Mouse (Mus musculus): Measurements from ENCODE around the gene Gm19935. TPM values are rescaled to one million over a fixed set of nuclear protein-coding genes. Genes with fewer than 3 reads are reported as not detected.

Gene Gm19935
- polyA plus RNA-seq, 1 experiment from 2014 or later: not detected

- Histone ChIP-seq H3K27ac (ENCODE audit: low read depth, low read length) (no peak overlapping the region), H3K4me1 (ENCODE audit: control insufficient read depth, insufficient read depth, low read length) (peaks cover 12% of the 10 kb centered on the region), H3K9ac (ENCODE audit: low read length) (peak overlapping the region; percentile 20; the same call in 1 of the 2 replicates), H3K9me3 (ENCODE audit: control insufficient read depth, low read length) (no peaks in the 10 kb centered on the region), H3K36me3 (ENCODE audit: control insufficient read depth, insufficient read depth, low read length) (no peaks in the 10 kb centered on the region), H3K27me3 (ENCODE audit: control insufficient read depth, insufficient read depth, low read length) (no peaks in the 10 kb centered on the region), H3K4me3 (ENCODE audit: low read depth, low read length) (no peak overlapping the region), H3K4me2 (no peak overlapping the region)
- 46% methylated on average over 11 of the region's 11 CpGs for WGBS
- DNase-seq (ENCODE audit: low spot score, missing footprints) (no peak), ATAC-seq (ENCODE audit: low FRiP score) (no peak)
These were observed 32.4 kb upstream of the Gm19935 start for GRCm38 (mm10) chr8:90849462-90850050.

DNA sequence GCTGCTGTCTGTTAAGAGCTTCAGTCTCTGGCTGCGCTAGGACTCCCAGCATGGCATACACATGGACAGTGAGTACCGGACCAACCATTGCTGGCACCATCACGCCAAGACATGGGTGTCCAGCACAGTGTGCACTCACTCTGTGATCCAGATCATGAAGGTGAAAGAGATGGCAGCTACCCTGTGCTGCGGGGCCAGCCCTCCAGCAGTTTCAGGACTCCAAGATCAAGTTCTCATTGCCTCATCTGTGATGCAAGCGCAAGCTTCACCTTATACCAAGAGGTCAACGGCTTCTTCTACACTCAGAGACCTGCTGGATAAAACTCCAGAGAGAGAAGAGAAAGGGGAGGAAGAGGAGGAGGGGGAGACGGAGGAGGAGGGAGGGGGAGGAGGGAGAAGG lies 30.8 kb upstream of the Gm19935 start:
- H3K4me2 ChIP-seq: no peak overlapping the region
- H3K36me3 ChIP-seq (ENCODE audit: control insufficient read depth, insufficient read depth, low read length): no peaks in the 10 kb centered on the region
- no peak overlapping the region for H3K9ac ChIP-seq (ENCODE audit: low read length)
- H3K4me1 ChIP-seq (ENCODE audit: control insufficient read depth, insufficient read depth, low read length): peaks cover 8% of the 10 kb centered on the region
- H3K27me3 ChIP-seq (ENCODE audit: control insufficient read depth, insufficient read depth, low read length): no peaks in the 10 kb centered on the region
- H3K27ac ChIP-seq (ENCODE audit: low read depth, low read length): no peak overlapping the region
- no peak overlapping the region for H3K4me3 ChIP-seq (ENCODE audit: low read depth, low read length)
- no peaks in the 10 kb centered on the region for H3K9me3 ChIP-seq (ENCODE audit: control insufficient read depth, low read length)
- DNase-seq (ENCODE audit: low spot score, missing footprints) (no peak), ATAC-seq (ENCODE audit: low FRiP score) (no peak)
- 88% methylated on average over 7 of the region's 7 CpGs for WGBS

- DNase-seq (ENCODE audit: low spot score, missing footprints) (no peak), ATAC-seq (ENCODE audit: low FRiP score) (no peak)
- H3K4me1 ChIP-seq (ENCODE audit: control insufficient read depth, insufficient read depth, low read length): peaks cover 2% of the 10 kb centered on the region
- H3K4me2 ChIP-seq: no peak overlapping the region
- H3K36me3 ChIP-seq (ENCODE audit: control insufficient read depth, insufficient read depth, low read length): no peaks in the 10 kb centered on the region
- H3K4me3 ChIP-seq (ENCODE audit: low read depth, low read length): no peak overlapping the region
- no peak overlapping the region for H3K9ac ChIP-seq (ENCODE audit: low read length)
- H3K27me3 ChIP-seq (ENCODE audit: control insufficient read depth, insufficient read depth, low read length): no peaks in the 10 kb centered on the region
- 85% methylated on average over 9 of the region's 9 CpGs for WGBS
- H3K9me3 ChIP-seq (ENCODE audit: control insufficient read depth, low read length): no peaks in the 10 kb centered on the region
- H3K27ac ChIP-seq (ENCODE audit: low read depth, low read length): no peak overlapping the region
These were observed 27.2 kb upstream of the Gm19935 start for GRCm38 (mm10) chr8:90844179-90844967.

GRCm38 (mm10) chr8:90843127-90843526 lies 25.9 kb upstream of the Gm19935 start:
- H3K4me3 ChIP-seq (ENCODE audit: low read depth, low read length): no peak overlapping the region
- no peak overlapping the region for H3K27ac ChIP-seq (ENCODE audit: low read depth, low read length)
- no peak for ATAC-seq (ENCODE audit: low FRiP score)
- H3K4me1 ChIP-seq (ENCODE audit: control insufficient read depth, insufficient read depth, low read length): no peaks in the 10 kb centered on the region
- no peak overlapping the region for H3K9ac ChIP-seq (ENCODE audit: low read length)
- H3K9me3 ChIP-seq (ENCODE audit: control insufficient read depth, low read length): no peaks in the 10 kb centered on the region
- H3K27me3 ChIP-seq (ENCODE audit: control insufficient read depth, insufficient read depth, low read length): no peaks in the 10 kb centered on the region
- H3K36me3 ChIP-seq (ENCODE audit: control insufficient read depth, insufficient read depth, low read length): no peaks in the 10 kb centered on the region
- no peak for DNase-seq (ENCODE audit: low spot score, missing footprints)
- H3K4me2 ChIP-seq: no peak overlapping the region
- 87% methylated on average over 6 of the region's 6 CpGs for WGBS

GRCm38 (mm10) chr8:90841321-90841720 lies 24.1 kb upstream of the Gm19935 start:
- H3K36me3 ChIP-seq (ENCODE audit: control insufficient read depth, insufficient read depth, low read length): no peaks in the 10 kb centered on the region
- 81% methylated on average over 13 of the region's 13 CpGs for WGBS
- H3K4me1 ChIP-seq (ENCODE audit: control insufficient read depth, insufficient read depth, low read length): no peaks in the 10 kb centered on the region
- no peaks in the 10 kb centered on the region for H3K9me3 ChIP-seq (ENCODE audit: control insufficient read depth, low read length)
- no peaks in the 10 kb centered on the region for H3K27me3 ChIP-seq (ENCODE audit: control insufficient read depth, insufficient read depth, low read length)
- no peak overlapping the region for H3K9ac ChIP-seq (ENCODE audit: low read length)
- H3K4me2 ChIP-seq: no peak overlapping the region
- ATAC-seq (ENCODE audit: low FRiP score) (no peak), DNase-seq (ENCODE audit: low spot score, missing footprints) (no peak)
- H3K27ac ChIP-seq (ENCODE audit: low read depth, low read length): no peak overlapping the region
- no peak overlapping the region for H3K4me3 ChIP-seq (ENCODE audit: low read depth, low read length)

GRCm38 (mm10) chr8:90839725-90840714 lies 22.8 kb upstream of the Gm19935 start:
- H3K9me3 ChIP-seq (ENCODE audit: control insufficient read depth, low read length): no peaks in the 10 kb centered on the region
- H3K27me3 ChIP-seq (ENCODE audit: control insufficient read depth, insufficient read depth, low read length): no peaks in the 10 kb centered on the region
- no peaks in the 10 kb centered on the region for H3K36me3 ChIP-seq (ENCODE audit: control insufficient read depth, insufficient read depth, low read length)
- no peak for ATAC-seq (ENCODE audit: low FRiP score)
- H3K27ac ChIP-seq (ENCODE audit: low read depth, low read length): no peak overlapping the region
- H3K4me1 ChIP-seq (ENCODE audit: control insufficient read depth, insufficient read depth, low read length): no peaks in the 10 kb centered on the region
- WGBS: 73% methylated on average over 11 of the region's 11 CpGs
- H3K4me3 ChIP-seq (ENCODE audit: low read depth, low read length): no peak overlapping the region
- no peak overlapping the region for H3K4me2 ChIP-seq
- no peak overlapping the region for H3K9ac ChIP-seq (ENCODE audit: low read length)
- no peak for DNase-seq (ENCODE audit: low spot score, missing footprints)

- H3K27me3 ChIP-seq (ENCODE audit: control insufficient read depth, insufficient read depth, low read length): no peaks in the 10 kb centered on the region
- 93% methylated on average over 6 of the region's 6 CpGs for WGBS
These were observed 20.2 kb upstream of the Gm19935 start for GRCm38 (mm10) chr8:90837440-90837839.

DNA sequence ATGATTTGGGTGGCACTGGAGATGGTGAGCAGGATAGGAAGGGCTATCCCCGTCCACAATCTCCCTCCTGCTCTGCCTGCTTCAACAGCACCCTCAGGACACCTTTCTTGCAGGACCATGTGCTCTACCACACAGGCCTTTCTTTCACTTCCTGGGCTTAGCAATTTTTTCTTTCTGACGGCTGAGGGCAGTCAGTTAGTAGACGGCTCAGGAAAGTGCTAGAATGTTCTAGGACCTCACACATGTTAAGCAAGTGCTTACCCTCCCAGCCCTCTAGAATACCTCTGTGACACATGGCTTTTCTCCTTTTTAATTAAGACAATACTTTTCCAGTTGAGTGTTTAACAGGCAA lies 17.1 kb upstream of the Gm19935 start:
- ATAC-seq (ENCODE audit: low FRiP score) (no peak), DNase-seq (ENCODE audit: low spot score, missing footprints) (no peak)
- Histone ChIP-seq H3K4me3 (ENCODE audit: low read depth, low read length) (no peak overlapping the region), H3K4me2 (no peak overlapping the region), H3K27me3 (ENCODE audit: control insufficient read depth, insufficient read depth, low read length) (no peaks in the 10 kb centered on the region), H3K4me1 (ENCODE audit: control insufficient read depth, insufficient read depth, low read length) (peaks cover 5% of the 10 kb centered on the region), H3K27ac (ENCODE audit: low read depth, low read length) (no peak overlapping the region), H3K36me3 (ENCODE audit: control insufficient read depth, insufficient read depth, low read length) (no peaks in the 10 kb centered on the region), H3K9me3 (ENCODE audit: control insufficient read depth, low read length) (no peaks in the 10 kb centered on the region), H3K9ac (ENCODE audit: low read length) (no peak overlapping the region)
- WGBS: 87% methylated on average over 3 of the region's 3 CpGs

More at GRCm38 (mm10) chr8:90837440-90837839, 20.2 kb upstream of the Gm19935 start:
- Histone ChIP-seq H3K27ac (ENCODE audit: low read depth, low read length) (no peak overlapping the region), H3K4me3 (ENCODE audit: low read depth, low read length) (no peak overlapping the region), H3K4me2 (no peak overlapping the region), H3K9ac (ENCODE audit: low read length) (no peak overlapping the region), H3K36me3 (ENCODE audit: control insufficient read depth, insufficient read depth, low read length) (no peaks in the 10 kb centered on the region), H3K9me3 (ENCODE audit: control insufficient read depth, low read length) (no peaks in the 10 kb centered on the region), H3K4me1 (ENCODE audit: control insufficient read depth, insufficient read depth, low read length) (0 out of 2 replicates have a peak, but pooled peaks cover 3% of the 10 kb centered on the region)
- no peak for ATAC-seq (ENCODE audit: low FRiP score)
- DNase-seq (ENCODE audit: low spot score, missing footprints): no peak

All from midbrain, embryonic 11.5 days (tissue).